Comparison of ENCODE assay signal across 8 mouse cellular contexts in the genomic region with DNA sequence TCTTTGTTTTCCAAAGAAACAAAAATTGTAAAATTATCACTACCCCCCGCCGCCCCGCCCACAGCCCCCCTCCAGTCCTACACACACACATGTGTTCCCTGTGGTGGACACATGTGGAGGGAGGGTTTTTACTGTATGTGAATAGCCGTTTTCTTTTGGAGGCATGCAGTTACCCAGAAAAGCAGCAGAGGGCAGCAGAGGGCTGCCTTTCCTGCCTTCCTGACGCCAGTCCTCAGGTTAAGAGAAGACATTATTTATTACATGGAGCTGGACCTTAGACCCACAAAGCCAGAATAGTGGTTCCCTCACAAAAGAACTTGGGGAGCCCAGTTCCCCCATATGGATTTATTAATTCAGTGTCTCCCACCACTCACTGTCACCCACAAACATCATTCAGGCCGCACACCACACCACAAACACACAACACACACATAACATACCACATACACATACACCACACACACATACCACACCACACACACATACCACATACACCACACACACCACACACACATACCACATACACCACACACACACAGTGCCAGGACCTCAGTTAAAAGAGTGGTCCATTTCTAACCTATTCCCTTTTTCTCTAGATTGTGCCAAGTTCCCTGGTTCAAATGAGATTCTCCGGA. TPM values are rescaled to one million over a fixed set of nuclear protein-coding genes. Genes with fewer than 3 reads are reported as not detected.
DNase-seq lines count a peak whose midpoint lies in the region; ATAC-seq and TF ChIP-seq lines count a peak whose summit lies in the region.

No protein-coding gene starts in this region.

- TF ChIP-seq CTCF in forebrain, postnatal 0 days (IDR thresholded peaks at IDR 0.05; ENCODE audit: low read depth), result peak; percentile 85

- no peaks in the 10 kb centered on the region for H3K36me3 ChIP-seq in forebrain, postnatal 0 days (ENCODE audit: insufficient read depth)
- H3K36me3 ChIP-seq in hindbrain, embryonic 11.5 days (ENCODE audit: control insufficient read depth, insufficient read depth, low read length), result no peaks in the 10 kb centered on the region

- H3K4me2 ChIP-seq in forebrain, postnatal 0 days (ENCODE audit: low read depth), result no peak overlapping the region
- H3K4me2 ChIP-seq in hindbrain, embryonic 11.5 days (replicated peaks; ENCODE audit: low read depth, low read length), result no peak overlapping the region

- no peaks in the 10 kb centered on the region; the same call in 1 of the 2 replicates for H3K27me3 ChIP-seq in forebrain, postnatal 0 days (ENCODE audit: insufficient read depth, low read length)
- H3K27me3 ChIP-seq in hindbrain, embryonic 11.5 days (ENCODE audit: control insufficient read depth, insufficient read depth, low read length), result no peaks in the 10 kb centered on the region

- H3K9me3 ChIP-seq in forebrain, postnatal 0 days (ENCODE audit: low read length), result no peaks in the 10 kb centered on the region
- no peaks in the 10 kb centered on the region for H3K9me3 ChIP-seq in hindbrain, embryonic 11.5 days (ENCODE audit: control insufficient read depth, low read length)

- peak; percentile 59 for DNase-seq in MN1 (ENCODE audit: low spot score)
- peak; percentile 57 to 81 for DNase-seq in cerebellum, adult 18-20 months
- DNase-seq in forebrain, postnatal 0 days, result peak; percentile 81
- peak; percentile 89 for DNase-seq in hindbrain, embryonic 11.5 days (ENCODE audit: low spot score)
- DNase-seq in layer of hippocampus, postnatal 10 days (ENCODE audit: low spot score in 2 of 2), result peak; percentile 74 to 84
- peak; percentile 81 for DNase-seq in lung, postnatal 10 days
- DNase-seq in retina, adult 2 months (ENCODE audit: low read depth, low spot score), result peak; percentile 56
- DNase-seq in thymus, postnatal 14 days, result peak; percentile 72

- WGBS in forebrain, postnatal 0 days, result 25% methylated on average over 7 of the region's 7 CpGs
- 25% methylated on average over 7 of the region's 7 CpGs for WGBS in hindbrain, embryonic 11.5 days

- ATAC-seq in forebrain, postnatal 0 days, result peak; percentile 88
- ATAC-seq in hindbrain, embryonic 11.5 days (ENCODE audit: low FRiP score), result peak; percentile 65

- H3K27ac ChIP-seq in forebrain, postnatal 0 days (ENCODE audit: low read depth, low read length), result no peak overlapping the region
- H3K27ac ChIP-seq in hindbrain, embryonic 11.5 days (ENCODE audit: low read depth, low read length), result no peak overlapping the region

- H3K4me3 ChIP-seq in forebrain, postnatal 0 days (ENCODE audit: low read depth, low read length), result no peak overlapping the region
- H3K4me3 ChIP-seq in hindbrain, embryonic 11.5 days (ENCODE audit: low read depth, low read length), result no peak overlapping the region

- no peaks in the 10 kb centered on the region for H3K4me1 ChIP-seq in forebrain, postnatal 0 days (ENCODE audit: insufficient read depth)
- H3K4me1 ChIP-seq in hindbrain, embryonic 11.5 days (replicated peaks; ENCODE audit: control insufficient read depth, insufficient read depth, low read length), result no peaks in the 10 kb centered on the region

- no peak overlapping the region for H3K9ac ChIP-seq in forebrain, postnatal 0 days
- no peak overlapping the region for H3K9ac ChIP-seq in hindbrain, embryonic 11.5 days (ENCODE audit: low read depth, low read length)

RNA-seq across cellular contexts. Expression of gene Efcab14, which starts 5.8 kb away (rescaled TPM):
- total RNA-seq in forebrain, postnatal 0 days (2014; rRNA removed), result 12.0 and 14.9 TPM in 2 replicates
- 9.1 and 14.6 TPM in 2 replicates for polyA plus RNA-seq in forebrain, postnatal 0 days (2015; fragmentation: Nextera tagmentation; extraction: Ambion mirVana)
- polyA plus RNA-seq in hindbrain, embryonic 11.5 days (2014; fragmentation: Nextera tagmentation; extraction: Ambion mirVana), result 39.9 and 45.0 TPM in 2 replicates
- 10 to 100 TPM; 32.0 to 34.8 TPM for total RNA-seq in layer of hippocampus, postnatal 10 days (2021)

RNA-seq across cellular contexts. Expression of gene Tex38, which starts 49.1 kb away (rescaled TPM):
- total RNA-seq in forebrain, postnatal 0 days (2014; rRNA removed), result 0.95 TPM in 1 of 2 replicates, not detected in the other
- polyA plus RNA-seq in forebrain, postnatal 0 days (2015; fragmentation: Nextera tagmentation; extraction: Ambion mirVana), result 0.43 and 0.59 TPM in 2 replicates
- polyA plus RNA-seq in hindbrain, embryonic 11.5 days (2014; fragmentation: Nextera tagmentation; extraction: Ambion mirVana), result 0.29 TPM in 1 of 2 replicates, not detected in the other
- total RNA-seq in layer of hippocampus, postnatal 10 days (2021), result under 1 TPM; 0.78 to 0.87 TPM

RNA-seq across cellular contexts. Expression of gene Atpaf1, which starts 52.9 kb away (rescaled TPM):
- total RNA-seq in forebrain, postnatal 0 days (2014; rRNA removed), result 22.1 and 34.0 TPM in 2 replicates
- polyA plus RNA-seq in forebrain, postnatal 0 days (2015; fragmentation: Nextera tagmentation; extraction: Ambion mirVana), result 28.0 and 40.9 TPM in 2 replicates
- polyA plus RNA-seq in hindbrain, embryonic 11.5 days (2014; fragmentation: Nextera tagmentation; extraction: Ambion mirVana), result 42.5 and 46.0 TPM in 2 replicates
- 10 to 100 TPM; 25.9 to 29.0 TPM for total RNA-seq in layer of hippocampus, postnatal 10 days (2021)
